Mouse (Mus musculus) kidney, adult 2 months (tissue): ENCODE data around the gene Kcnk16.

Experiments
- CTCF ChIP-seq: fragments of 200-500 bp; conservative IDR thresholded peaks from 2 replicates; pipeline ENCODE4 v1.5.1; 2011; ENCODE audit warnings: low read depth, mild to moderate bottlenecking, control low read depth, low read length, moderate library complexity, mixed read lengths; ENCODE audit not compliant: insufficient read depth, insufficient read length
- POLR2A ChIP-seq: fragments of 200-500 bp; IDR thresholded peaks from one replicate; pipeline ENCODE4 v1.6.1; 2011; ENCODE audit warnings: low read depth, low read length, control low read depth

- TF ChIP-seq POLR2A (no peak), CTCF (no peak)
These were observed 28.6 kb upstream of the Kcnk16 start for GRCm38 (mm10) chr14:20297616-20298015.
